Mouse (Mus musculus) liver, embryonic 16.5 days (tissue): Measurements from ENCODE around the gene Faf2. TPM values are rescaled to one million over a fixed set of nuclear protein-coding genes. Genes with fewer than 3 reads are reported as not detected.
"Not testable (repeated sequence)": the region's sequence is repeated elsewhere in the genome, so short reads cannot be mapped to it uniquely, and the experiment has no call there.

Experiments
- ATAC-seq: fragments of 200-750 bp; cut with Nextera tagmentation; 2 replicates; pipeline ENCODE4 v1.8.0; 2017; ENCODE audit warnings: low read depth, mild to moderate bottlenecking, moderate number of reproducible peaks, moderate library complexity
- H3K27ac ChIP-seq: fragments of 300-500 bp; sonication (generic); 2 replicates; pipeline ENCODE4 v1.5.1; 2014; ENCODE audit warnings: mild to moderate bottlenecking, low read length
- H3K27me3 ChIP-seq: fragments of 300-500 bp; sonication (generic); 2 replicates; pipeline ENCODE4 v1.6.1; 2014; ENCODE audit warnings: low read depth, low read length, mixed read lengths; ENCODE audit not compliant: control insufficient read depth, insufficient read depth
- H3K36me3 ChIP-seq: fragments of 300-500 bp; sonication (generic); 2 replicates; pipeline ENCODE4 v1.6.1; 2014; ENCODE audit warnings: mild to moderate bottlenecking; ENCODE audit not compliant: control insufficient read depth, insufficient read depth
- H3K4me1 ChIP-seq: fragments of 300-500 bp; sonication (generic); 2 replicates; pipeline ENCODE4 v1.6.1; 2014; ENCODE audit warnings: low read depth, low read length, mixed read lengths; ENCODE audit not compliant: control insufficient read depth
- H3K4me2 ChIP-seq: fragments of 300-500 bp; sonication (generic); 2 replicates; pipeline ENCODE4 v1.6.1; 2014; ENCODE audit warnings: low read depth, low read length, mixed read lengths
- H3K4me3 ChIP-seq: fragments of 300-500 bp; sonication (generic); 2 replicates; pipeline ENCODE4 v1.5.1; 2014; ENCODE audit warnings: low read depth, mild to moderate bottlenecking, low read length
- H3K9ac ChIP-seq: fragments of 300-500 bp; sonication (generic); 2 replicates; pipeline ENCODE4 v1.6.1; 2014; ENCODE audit warnings: low read depth, low read length
- H3K9me3 ChIP-seq: fragments of 300-500 bp; sonication (generic); replicated peaks from 2 replicates; pipeline ENCODE4 v1.6.1; 2016; ENCODE audit warnings: low read length; ENCODE audit not compliant: control insufficient read depth
- WGBS: fragments of 180-500 bp; shearing (Covaris S2); extraction: QIAGEN DNeasy Blood & Tissue Kit; methylation state at CpG from one replicate; pipeline ENCODE4 v1.1.7; 2014; ENCODE audit not compliant: insufficient replicate concordance; 5-methylcytosine and 5-hydroxymethylcytosine counted together
- polyA plus RNA-seq: library from polyadenylated mRNA; unstranded; fragments of >200 nt; fragmentation: Nextera tagmentation; extraction: Ambion mirVana; gene quantifications from 2 replicates; pipeline ENCODE4 v1.2.1, GENCODE M21; 2015

The Faf2 gene
- polyA plus RNA-seq, 1 experiment from 2014 or later, result 29.9 TPM

DNA sequence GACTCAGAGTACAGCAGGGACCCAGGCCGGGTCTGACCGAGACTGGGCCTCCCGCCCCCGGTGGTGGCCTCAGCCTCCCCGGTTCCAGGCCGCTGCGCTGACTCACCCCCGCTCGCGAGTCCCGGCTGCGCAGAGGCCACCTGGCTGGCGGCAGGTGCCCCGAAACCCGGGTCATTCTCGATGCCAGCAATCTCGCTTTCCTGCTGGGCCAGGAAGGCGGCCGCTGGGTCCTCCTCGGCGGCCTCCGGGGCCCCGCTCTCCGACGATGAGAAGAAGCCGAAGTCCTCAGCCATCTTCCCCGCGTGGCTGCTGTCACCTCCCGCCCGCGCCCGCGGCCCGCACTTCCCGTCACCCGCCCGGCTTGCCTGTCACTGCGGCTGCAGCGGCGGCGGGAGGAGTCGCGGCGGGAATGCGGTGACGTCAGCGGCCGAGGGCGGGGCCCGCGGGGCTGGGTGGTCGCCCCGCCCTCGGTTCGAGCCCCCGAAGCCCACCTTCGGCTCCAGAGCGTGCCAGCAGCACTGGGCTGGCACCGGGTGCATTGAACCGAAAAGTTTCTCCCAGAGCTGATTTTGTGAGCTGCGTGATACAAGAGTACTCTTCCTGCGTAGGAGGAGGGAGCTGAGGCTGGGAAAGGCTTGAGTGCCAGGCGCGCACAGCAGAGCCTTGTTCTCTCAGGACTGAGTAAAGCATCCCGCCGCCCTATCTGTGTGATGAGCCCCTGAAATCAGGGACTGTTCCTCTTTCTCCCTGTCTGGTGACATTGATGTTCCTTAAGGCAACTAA, 10.4 kb upstream of the Faf2 start, which contains the start of gene Cltb:
Gene Cltb, minus strand, starts transcription at position 373 of the 783 bp plus-strand sequence.
- no peaks in the 10 kb centered on the region for H3K9me3 ChIP-seq
- H3K27ac ChIP-seq, result peak within 1 kb of the TSS; percentile 47
- under 1% methylated on average over 66 of the region's 66 CpGs for WGBS

DNA sequence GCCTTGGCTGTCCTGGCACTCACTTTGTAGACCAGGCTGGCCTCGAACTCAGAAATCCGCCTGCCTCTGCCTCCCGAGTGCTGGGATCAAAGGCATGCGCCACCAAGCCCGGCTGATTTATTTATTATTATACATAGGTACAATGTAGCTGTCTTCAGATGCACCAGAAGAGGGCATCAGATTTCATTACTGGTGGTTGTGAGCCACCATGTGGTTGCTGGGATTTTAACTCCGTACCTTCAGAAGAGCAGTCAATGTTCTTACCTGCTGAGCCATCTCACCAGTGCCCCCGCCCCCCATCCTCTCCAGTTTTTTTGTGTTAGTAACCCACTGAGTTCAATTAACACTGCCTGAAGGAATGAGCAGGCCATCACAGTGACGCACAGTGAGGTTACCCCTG, 8.4 kb upstream of the Faf2 start:
- not testable (repeated sequence) for H3K36me3 ChIP-seq, H3K27me3 ChIP-seq, H3K9me3 ChIP-seq, H3K9ac ChIP-seq, H3K4me2 ChIP-seq, H3K4me3 ChIP-seq, ATAC-seq, H3K27ac ChIP-seq
- 74% methylated on average over 8 of the region's 8 CpGs for WGBS
- H3K4me1 ChIP-seq, result peaks cover 25% of the 10 kb centered on the region

More for the DNA sequence above, 10.4 kb upstream of the Faf2 start, which contains the start of gene Cltb:
- H3K4me1 ChIP-seq, result peaks cover 39% of the 10 kb centered on the region
- peak within 1 kb of the TSS; percentile 86 for H3K4me2 ChIP-seq
- peak; percentile 76 for ATAC-seq
- peak within 1 kb of the TSS; percentile 79 for H3K9ac ChIP-seq
- peak within 1 kb of the TSS; percentile 75 for H3K4me3 ChIP-seq
- H3K27me3 ChIP-seq, result no peaks in the 10 kb centered on the region
- no peaks in the 10 kb centered on the region for H3K36me3 ChIP-seq

DNA sequence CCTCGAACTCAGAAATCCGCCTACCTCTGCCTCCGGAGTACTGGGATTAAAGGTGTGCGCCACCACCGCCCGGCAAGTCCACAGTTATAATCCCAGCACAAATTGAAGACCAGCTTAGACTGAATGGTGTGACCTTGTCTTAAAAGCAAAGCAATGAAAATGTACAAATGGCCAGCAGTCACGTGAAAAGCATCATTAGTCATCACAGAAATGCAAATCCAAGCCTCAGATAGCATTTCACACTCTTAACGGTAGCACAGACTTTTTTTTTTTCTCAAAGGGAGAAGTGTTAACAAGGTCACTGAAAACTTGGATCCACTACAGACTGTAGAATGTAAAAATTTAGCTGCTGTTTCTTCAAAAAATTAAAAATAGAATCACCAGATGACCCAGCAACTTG, 5.3 kb upstream of the Faf2 start:
- Histone ChIP-seq H3K4me2 (no peak overlapping the region), H3K9ac (no peak overlapping the region), H3K27ac (no peak overlapping the region), H3K36me3 (no peaks in the 10 kb centered on the region), H3K9me3 (no peaks in the 10 kb centered on the region), H3K4me1 (peaks cover 9% of the 10 kb centered on the region), H3K4me3 (no peak overlapping the region), H3K27me3 (no peaks in the 10 kb centered on the region; the same call in 1 of the 2 replicates)
- ATAC-seq, result no peak
- 72% methylated on average over 8 of the region's 8 CpGs for WGBS

GRCm38 (mm10) chr13:54616998-54617397, 4.6 kb upstream of the Faf2 start:
- Histone ChIP-seq H3K9me3 (no peaks in the 10 kb centered on the region), H3K27ac (no peak overlapping the region), H3K9ac (no peak overlapping the region), H3K4me2 (no peak overlapping the region), H3K36me3 (no peaks in the 10 kb centered on the region), H3K4me3 (no peak overlapping the region), H3K4me1 (peaks cover 4% of the 10 kb centered on the region), H3K27me3 (no peaks in the 10 kb centered on the region; the same call in 1 of the 2 replicates)
- WGBS, result 60% methylated on average over 6 of the region's 6 CpGs
- ATAC-seq, result no peak

- ATAC-seq, result peak; percentile 37
- Histone ChIP-seq H3K27me3 (no peaks in the 10 kb centered on the region; the same call in 1 of the 2 replicates), H3K9me3 (no peaks in the 10 kb centered on the region), H3K27ac (peak overlapping the region; percentile 75), H3K4me2 (peak overlapping the region; percentile 85), H3K9ac (peak overlapping the region; percentile 89), H3K36me3 (no peaks in the 10 kb centered on the region), H3K4me3 (peak overlapping the region; percentile 84), H3K4me1 (peaks cover 14% of the 10 kb centered on the region)
- WGBS, result under 1% methylated on average over 27 of the region's 27 CpGs
These were observed 457 bp downstream of the Faf2 start for GRCm38 (mm10) chr13:54621960-54622521.

GRCm38 (mm10) chr13:54629128-54629527, 7.5 kb downstream of the Faf2 start:
- Histone ChIP-seq H3K4me1 (peaks cover 6% of the 10 kb centered on the region), H3K4me3 (no peak overlapping the region), H3K27ac (peak overlapping the region; percentile 38; the same call in 1 of the 2 replicates), H3K36me3 (no peaks in the 10 kb centered on the region), H3K4me2 (no peak overlapping the region), H3K27me3 (no peaks in the 10 kb centered on the region), H3K9me3 (no peaks in the 10 kb centered on the region), H3K9ac (no peak overlapping the region)
- peak; percentile 81 for ATAC-seq
- WGBS, result 56% methylated on average over 4 of the region's 4 CpGs

DNA sequence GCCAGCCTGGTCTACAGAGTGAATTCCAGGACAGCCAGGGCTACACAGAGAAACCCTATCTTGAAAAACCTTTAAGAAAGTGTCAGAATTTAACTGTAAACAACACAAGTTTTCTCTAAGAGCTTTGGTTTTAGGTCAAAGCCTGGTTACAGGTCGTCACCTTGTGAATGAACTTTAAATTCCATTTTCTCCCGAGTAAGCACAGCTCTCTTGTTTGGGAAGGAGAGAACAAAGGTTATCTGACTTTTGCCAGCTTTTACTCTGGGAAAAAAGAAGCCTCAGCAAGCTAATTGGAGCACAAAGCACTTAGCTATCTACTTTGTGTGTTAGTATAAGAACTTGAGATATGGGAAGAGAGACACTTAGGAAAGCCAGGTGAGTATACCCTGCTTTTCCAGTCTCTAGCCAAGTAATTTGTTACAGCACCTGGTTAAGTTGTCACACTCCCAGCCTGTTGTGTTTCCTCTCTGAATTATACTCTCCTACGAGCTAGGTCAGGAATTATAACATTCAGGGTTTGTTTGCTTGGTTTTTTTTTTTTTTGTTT, 11.2 kb downstream of the Faf2 start:
- H3K9ac ChIP-seq, result no peak overlapping the region
- no peak overlapping the region for H3K4me2 ChIP-seq
- peak overlapping the region; percentile 2; the same call in 1 of the 2 replicates for H3K27ac ChIP-seq
- H3K36me3 ChIP-seq, result no peaks in the 10 kb centered on the region
- H3K9me3 ChIP-seq, result no peaks in the 10 kb centered on the region
- peaks cover 6% of the 10 kb centered on the region for H3K4me1 ChIP-seq
- no peak overlapping the region for H3K4me3 ChIP-seq
- H3K27me3 ChIP-seq, result no peaks in the 10 kb centered on the region
- 56% methylated on average over 3 of the region's 3 CpGs for WGBS
- ATAC-seq, result no peak

DNA sequence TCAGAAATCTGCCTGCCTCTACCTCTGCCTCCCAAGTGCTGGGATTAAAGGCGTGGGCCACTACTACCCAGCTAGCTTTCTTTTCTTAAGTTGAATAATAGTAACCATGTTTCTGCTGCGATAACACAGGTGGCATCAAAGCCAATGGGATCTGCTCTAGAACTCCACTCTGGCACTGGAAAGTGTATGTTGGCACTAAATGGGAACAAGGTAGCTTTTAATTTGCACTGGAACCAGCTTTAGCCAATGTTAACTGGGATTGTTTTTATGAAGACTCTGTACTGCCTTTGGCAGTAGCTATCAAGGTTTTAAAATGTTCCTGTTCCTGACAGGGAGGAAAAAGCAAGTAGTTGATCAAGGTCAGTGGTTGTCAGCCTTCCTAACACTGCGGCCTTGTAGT, 13.4 kb downstream of the Faf2 start:
- Histone ChIP-seq H3K27me3 (no peaks in the 10 kb centered on the region), H3K36me3 (no peaks in the 10 kb centered on the region), H3K9ac (no peak overlapping the region), H3K9me3 (no peaks in the 10 kb centered on the region), H3K4me3 (no peak overlapping the region), H3K4me1 (no peaks in the 10 kb centered on the region; the same call in 1 of the 2 replicates), H3K27ac (no peak overlapping the region), H3K4me2 (no peak overlapping the region)
- ATAC-seq, result no peak
- whole genome bisulfite sequencing, result 85% methylated on average over 3 of the region's 3 CpGs

GRCm38 (mm10) chr13:54650461-54650860, 28.9 kb downstream of the Faf2 start:
- H3K4me2 ChIP-seq, result no peak overlapping the region
- no peak for ATAC-seq
- H3K4me3 ChIP-seq, result no peak overlapping the region
- H3K9ac ChIP-seq, result no peak overlapping the region
- no peak overlapping the region for H3K27ac ChIP-seq
- H3K27me3 ChIP-seq, result no peaks in the 10 kb centered on the region
- peaks cover 67% of the 10 kb centered on the region for H3K36me3 ChIP-seq
- H3K9me3 ChIP-seq, result no peaks in the 10 kb centered on the region
- WGBS, result 91% methylated on average over 3 of the region's 3 CpGs
- H3K4me1 ChIP-seq, result no peaks in the 10 kb centered on the region
